31 mouse cellular contexts compared by ENCODE assay signal in the genomic region with DNA sequence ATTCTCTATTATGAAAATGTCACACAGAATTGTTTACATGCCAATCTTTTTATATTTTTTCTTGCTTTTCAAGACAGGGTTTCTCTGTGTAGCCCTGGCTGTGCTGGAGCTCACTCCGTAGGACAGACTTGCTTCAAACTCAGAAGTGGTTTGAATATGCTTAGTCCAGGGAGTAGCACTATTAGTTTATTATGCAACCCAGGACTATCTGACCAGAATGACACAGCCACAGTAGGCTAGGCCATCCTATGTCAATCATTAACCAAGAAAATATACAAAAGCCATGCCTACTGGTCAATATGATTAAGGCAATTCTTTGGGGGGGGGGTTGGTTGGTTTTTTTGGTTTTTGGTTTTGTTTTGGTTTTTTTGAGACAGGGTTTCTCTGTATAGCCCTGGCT. TPM values are rescaled to one million over a fixed set of nuclear protein-coding genes. Genes with fewer than 3 reads are reported as not detected.
A peak's percentile ranks its signal among the peaks of the same experiment; 100 is the strongest.
DNase-seq lines count a peak whose midpoint lies in the region; ATAC-seq and TF ChIP-seq lines count a peak whose summit lies in the region.
"Had no signal": no experiment of that assay in that cellular context is flagged by ENCODE, and none has a peak within 500 bp of the region (broad histone marks: within the 10 kb centered on the region; RNA-seq: fewer than 3 reads in every experiment).

No protein-coding gene starts in this region.

- H3K4me1 ChIP-seq in intestine, postnatal 0 days (replicated peaks; ENCODE audit: control insufficient read depth, insufficient read depth, low read length): no peaks in the 10 kb centered on the region
- no peaks in the 10 kb centered on the region for H3K4me1 ChIP-seq in intestine, embryonic 16.5 days (ENCODE audit: control insufficient read depth, insufficient read depth, low read length)
- no peaks in the 10 kb centered on the region for H3K4me1 ChIP-seq in liver, adult 2 months (ENCODE audit: control insufficient read depth, insufficient read depth, low read length)
- no peaks in the 10 kb centered on the region for H3K4me1 ChIP-seq in liver, embryonic 16.5 days (ENCODE audit: control insufficient read depth, low read depth, low read length)
- H3K4me1 ChIP-seq in liver, embryonic 11.5 days (replicated peaks; ENCODE audit: control insufficient read depth, insufficient read depth, low read length): no peaks in the 10 kb centered on the region
- H3K4me1 ChIP-seq: embryonic facial prominence, embryonic 13.5 days; embryonic facial prominence, embryonic 15.5 days; forebrain, embryonic 10.5 days; forebrain, embryonic 12.5 days had no signal

- WGBS in intestine, postnatal 0 days: 79% methylated on average over 1 of the region's 1 CpGs
- 90% methylated on average over 1 of the region's 1 CpGs for WGBS in intestine, embryonic 16.5 days
- WGBS in liver, adult 2 months: 24% methylated on average over 1 of the region's 1 CpGs
- 47% methylated on average over 1 of the region's 1 CpGs for WGBS in liver, embryonic 16.5 days (ENCODE audit: insufficient replicate concordance)
- 73% methylated on average over 1 of the region's 1 CpGs for WGBS in liver, embryonic 11.5 days

- H3K4me3 ChIP-seq in intestine, postnatal 0 days (ENCODE audit: low read depth, low read length): no peak overlapping the region
- no peak overlapping the region for H3K4me3 ChIP-seq in intestine, embryonic 16.5 days (ENCODE audit: low read length)
- H3K4me3 ChIP-seq in liver, adult 2 months (ENCODE audit: insufficient read depth, low read depth, low read length): no peak overlapping the region
- no peak overlapping the region for H3K4me3 ChIP-seq in liver, embryonic 16.5 days (ENCODE audit: low read depth, low read length)
- H3K4me3 ChIP-seq in liver, embryonic 11.5 days (ENCODE audit: low read depth, low read length): no peak overlapping the region
- H3K4me3 ChIP-seq: embryonic facial prominence, embryonic 13.5 days; embryonic facial prominence, embryonic 15.5 days; erythroblast, embryonic 14.5 days; forebrain, embryonic 10.5 days; forebrain, embryonic 12.5 days had no signal

- no peaks in the 10 kb centered on the region for H3K79me2 ChIP-seq in liver, adult 2 months (ENCODE audit: control insufficient read depth, insufficient read depth, low read length)

- no peak overlapping the region for H3K4me2 ChIP-seq in intestine, postnatal 0 days (replicated peaks; ENCODE audit: low read depth)
- no peak overlapping the region for H3K4me2 ChIP-seq in intestine, embryonic 16.5 days (ENCODE audit: low read depth, low read length)
- H3K4me2 ChIP-seq in liver, embryonic 16.5 days (ENCODE audit: low read depth, low read length): no peak overlapping the region
- no peak overlapping the region for H3K4me2 ChIP-seq in liver, embryonic 11.5 days
- H3K4me2 ChIP-seq: embryonic facial prominence, embryonic 13.5 days; embryonic facial prominence, embryonic 15.5 days; forebrain, embryonic 12.5 days had no signal

- no peak for TF ChIP-seq POLR2A in liver, adult 2 months (IDR thresholded peaks at IDR 0.05; ENCODE audit: extremely low read depth, insufficient read depth, low read length)

- TF ChIP-seq CTCF in intestine, postnatal 0 days (IDR thresholded peaks at IDR 0.05; ENCODE audit: low read depth): no peak
- no peak for TF ChIP-seq CTCF in liver, adult 2 months (IDR thresholded peaks at IDR 0.05; ENCODE audit: low read depth, low read length)

- H3K27me3 ChIP-seq in intestine, postnatal 0 days (replicated peaks; ENCODE audit: control insufficient read depth, insufficient read depth, low read length): no peaks in the 10 kb centered on the region
- H3K27me3 ChIP-seq in intestine, embryonic 16.5 days (replicated peaks; ENCODE audit: control insufficient read depth, insufficient read depth, low read length): peaks cover 5% of the 10 kb centered on the region; the same call in 1 of the 2 replicates
- H3K27me3 ChIP-seq in liver, adult 2 months (ENCODE audit: control insufficient read depth, insufficient read depth, low read length): no peaks in the 10 kb centered on the region
- peaks cover 2% of the 10 kb centered on the region; the same call in 1 of the 2 replicates for H3K27me3 ChIP-seq in liver, embryonic 16.5 days (ENCODE audit: control insufficient read depth, insufficient read depth, low read depth, low read length)
- peaks cover 13% of the 10 kb centered on the region for H3K27me3 ChIP-seq in liver, embryonic 11.5 days (replicated peaks; ENCODE audit: control insufficient read depth, insufficient read depth, low read length)
- H3K27me3 ChIP-seq: CH12.LX had no signal

- no peaks in the 10 kb centered on the region for H3K36me3 ChIP-seq in intestine, postnatal 0 days (ENCODE audit: control insufficient read depth, insufficient read depth)
- H3K36me3 ChIP-seq in intestine, embryonic 16.5 days (ENCODE audit: control insufficient read depth, insufficient read depth, low read length): no peaks in the 10 kb centered on the region
- H3K36me3 ChIP-seq in liver, adult 2 months (ENCODE audit: control insufficient read depth, insufficient read depth, low read length): no peaks in the 10 kb centered on the region
- no peaks in the 10 kb centered on the region for H3K36me3 ChIP-seq in liver, embryonic 16.5 days (ENCODE audit: control insufficient read depth, insufficient read depth)
- no peaks in the 10 kb centered on the region for H3K36me3 ChIP-seq in liver, embryonic 11.5 days (ENCODE audit: control insufficient read depth, insufficient read depth, low read length)
- H3K36me3 ChIP-seq: embryonic facial prominence, embryonic 13.5 days; embryonic facial prominence, embryonic 15.5 days; forebrain, embryonic 10.5 days; forebrain, embryonic 12.5 days; G1E had no signal

- DNase-seq in liver, adult 2 months (ENCODE audit: extremely low read depth, low read depth, low spot score): peak; percentile 86
- no peak for DNase-seq in liver
- DNase-seq in liver, embryonic 11.5 days (ENCODE audit: low spot score): no peak
- DNase-seq: adrenal gland, adult 2 months; adrenal gland, postnatal 10 days; adrenal gland, postnatal 25 days; B cell, adult 2 months; cerebellum, adult 11 months; cerebellum, adult 18-20 months; cerebellum, adult 8-10 months; cerebellum, adult 9-11 months; cerebellum, postnatal 14 days; cerebellum, postnatal 36 days; embryo, embryonic 11 days had no signal

- H3K9ac ChIP-seq in intestine, postnatal 0 days (ENCODE audit: low read depth, low read length): no peak overlapping the region
- no peak overlapping the region for H3K9ac ChIP-seq in intestine, embryonic 16.5 days (ENCODE audit: low read depth, low read length)
- H3K9ac ChIP-seq in liver, adult 2 months (ENCODE audit: low read depth, low read length): no peak overlapping the region
- H3K9ac ChIP-seq in liver, embryonic 16.5 days (ENCODE audit: low read depth, low read length): no peak overlapping the region
- no peak overlapping the region for H3K9ac ChIP-seq in liver, embryonic 11.5 days (ENCODE audit: low read depth, low read length)
- H3K9ac ChIP-seq: embryonic facial prominence, embryonic 13.5 days; embryonic facial prominence, embryonic 15.5 days; forebrain, embryonic 12.5 days had no signal

- ATAC-seq in intestine, postnatal 0 days: 0 out of 2 replicates have a peak, but pooled peaks have one; percentile 16
- no peak for ATAC-seq in intestine, embryonic 16.5 days
- ATAC-seq in liver, embryonic 16.5 days (ENCODE audit: low read depth): peak; percentile 61; the same call in 1 of the 2 replicates
- no peak for ATAC-seq in liver, embryonic 11.5 days (replicated peaks; ENCODE audit: low FRiP score)
- ATAC-seq: CD4-positive, CD25-positive, alpha-beta regulatory T cell, adult 4 months; forebrain, embryonic 14.5 days; forebrain, embryonic 16.5 days had no signal

- no peaks in the 10 kb centered on the region for H3K9me3 ChIP-seq in intestine, postnatal 0 days (ENCODE audit: control insufficient read depth)
- H3K9me3 ChIP-seq in intestine, embryonic 16.5 days (ENCODE audit: control insufficient read depth, low read length): no peaks in the 10 kb centered on the region
- no peaks in the 10 kb centered on the region for H3K9me3 ChIP-seq in liver, embryonic 16.5 days (replicated peaks; ENCODE audit: control insufficient read depth, low read length)
- H3K9me3 ChIP-seq in liver, embryonic 11.5 days (ENCODE audit: control insufficient read depth, low read length): no peaks in the 10 kb centered on the region
- H3K9me3 ChIP-seq: embryonic facial prominence, embryonic 13.5 days; embryonic facial prominence, embryonic 15.5 days; forebrain, embryonic 10.5 days; forebrain, embryonic 12.5 days; G1E had no signal

- no peak overlapping the region for H3K27ac ChIP-seq in intestine, postnatal 0 days (ENCODE audit: low read depth, low read length)
- no peak overlapping the region for H3K27ac ChIP-seq in intestine, embryonic 16.5 days (ENCODE audit: low read length)
- H3K27ac ChIP-seq in liver, adult 2 months (replicated peaks; ENCODE audit: insufficient read depth, low read depth, low read length): no peak overlapping the region
- H3K27ac ChIP-seq in liver, embryonic 16.5 days (ENCODE audit: low read length): no peak overlapping the region
- H3K27ac ChIP-seq in liver, embryonic 11.5 days (ENCODE audit: low read depth, low read length): no peak overlapping the region
- H3K27ac ChIP-seq: embryonic facial prominence, embryonic 13.5 days; embryonic facial prominence, embryonic 15.5 days; forebrain, embryonic 10.5 days; forebrain, embryonic 12.5 days had no signal

RNA-seq across cellular contexts. Expression of a gene that starts 12.9 kb away (rescaled TPM):
- polyA plus RNA-seq in intestine, postnatal 0 days (2015; fragmentation: Nextera tagmentation; extraction: Ambion mirVana): not detected in 2 replicates
- polyA plus RNA-seq in intestine, embryonic 16.5 days (2015; fragmentation: Nextera tagmentation; extraction: Ambion mirVana): not detected in 2 replicates
- total RNA-seq in liver, adult 2 months (2014; rRNA removed): 0.09 and 0.27 TPM in 2 replicates
- polyA plus RNA-seq in liver, adult 2 months (2012; rRNA removed): 0.05 and 0.25 TPM in 2 replicates
- polyA plus RNA-seq in liver, embryonic 16.5 days (2015; fragmentation: Nextera tagmentation; extraction: Ambion mirVana): not detected in 2 replicates
- polyA plus RNA-seq in liver, embryonic 11.5 days (2014; fragmentation: Nextera tagmentation; extraction: Ambion mirVana): not detected in 2 replicates
- total RNA-seq: adrenal gland, adult 2 months; adrenal gland, postnatal 10 days; adrenal gland, postnatal 25 days; adrenal gland, postnatal 4 days; CH12.LX; common myeloid progenitor, adult 5-6 weeks; G1E had no signal
- polyA plus RNA-seq: brain, embryonic 14.5 days; CD4-positive, CD25-positive, alpha-beta regulatory T cell, adult 4 months; embryonic facial prominence, embryonic 11.5 days; embryonic facial prominence, embryonic 13.5 days; embryonic facial prominence, embryonic 15.5 days; erythroblast, embryonic 14.5 days; forebrain, embryonic 10.5 days; forebrain, embryonic 12.5 days; forebrain, embryonic 14.5 days; forebrain, embryonic 16.5 days; G1E had no signal

RNA-seq across cellular contexts. Expression of a gene that starts 48.0 kb away (rescaled TPM):
- polyA plus RNA-seq in intestine, postnatal 0 days (2015; fragmentation: Nextera tagmentation; extraction: Ambion mirVana): 2.0 and 2.3 TPM in 2 replicates
- 4.5 and 4.7 TPM in 2 replicates for polyA plus RNA-seq in intestine, embryonic 16.5 days (2015; fragmentation: Nextera tagmentation; extraction: Ambion mirVana)
- total RNA-seq in liver, adult 2 months (2014; rRNA removed): 4.6 and 6.3 TPM in 2 replicates
- polyA plus RNA-seq in liver, adult 2 months (2012; rRNA removed): 0.70 and 0.97 TPM in 2 replicates
- 0.44 and 0.51 TPM in 2 replicates for polyA plus RNA-seq in liver, embryonic 16.5 days (2015; fragmentation: Nextera tagmentation; extraction: Ambion mirVana)
- 1.3 and 1.6 TPM in 2 replicates for polyA plus RNA-seq in liver, embryonic 11.5 days (2014; fragmentation: Nextera tagmentation; extraction: Ambion mirVana)
- total RNA-seq: CH12.LX had no signal
- polyA plus RNA-seq: erythroblast, embryonic 14.5 days; G1E had no signal

Comparison
In these comparisons a context has a peak if more than half of its experiments do, and no peak if none do; other contexts are left out.
1. ATAC-seq: peak in intestine, postnatal 0 days (single experiment) and liver, embryonic 16.5 days (single experiment); none in intestine, embryonic 16.5 days (single experiment) and liver, embryonic 11.5 days (single experiment).